Mouse (Mus musculus): ENCODE data around the gene Dnajb7. TPM values are rescaled to one million over a fixed set of nuclear protein-coding genes. Genes with fewer than 3 reads are reported as not detected.

Dnajb7 gene
- not detected for total RNA-seq (2023)

DNA sequence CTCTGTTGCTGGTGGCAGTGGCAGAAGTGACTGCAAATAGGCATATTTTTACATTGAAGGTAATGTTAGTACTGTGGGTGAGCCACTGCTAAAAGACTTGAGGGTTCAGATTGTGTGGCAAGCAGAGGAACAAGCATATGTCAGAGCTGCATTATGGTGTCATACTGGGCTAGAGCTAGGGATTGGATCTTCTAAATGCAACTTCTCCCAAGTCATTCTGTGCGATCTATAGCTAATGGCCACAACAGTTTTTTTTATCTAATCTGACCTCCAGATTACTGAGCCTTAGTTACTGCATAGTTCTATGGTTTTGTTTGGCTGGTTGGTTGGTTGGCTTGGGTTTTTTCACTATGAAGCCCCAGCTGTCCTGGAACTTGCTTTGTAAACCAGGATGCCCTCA, at the start of gene Dnajb7:
Gene Dnajb7 (minus strand): TSS at position 101 of the 400 bp plus-strand sequence.

DNA sequence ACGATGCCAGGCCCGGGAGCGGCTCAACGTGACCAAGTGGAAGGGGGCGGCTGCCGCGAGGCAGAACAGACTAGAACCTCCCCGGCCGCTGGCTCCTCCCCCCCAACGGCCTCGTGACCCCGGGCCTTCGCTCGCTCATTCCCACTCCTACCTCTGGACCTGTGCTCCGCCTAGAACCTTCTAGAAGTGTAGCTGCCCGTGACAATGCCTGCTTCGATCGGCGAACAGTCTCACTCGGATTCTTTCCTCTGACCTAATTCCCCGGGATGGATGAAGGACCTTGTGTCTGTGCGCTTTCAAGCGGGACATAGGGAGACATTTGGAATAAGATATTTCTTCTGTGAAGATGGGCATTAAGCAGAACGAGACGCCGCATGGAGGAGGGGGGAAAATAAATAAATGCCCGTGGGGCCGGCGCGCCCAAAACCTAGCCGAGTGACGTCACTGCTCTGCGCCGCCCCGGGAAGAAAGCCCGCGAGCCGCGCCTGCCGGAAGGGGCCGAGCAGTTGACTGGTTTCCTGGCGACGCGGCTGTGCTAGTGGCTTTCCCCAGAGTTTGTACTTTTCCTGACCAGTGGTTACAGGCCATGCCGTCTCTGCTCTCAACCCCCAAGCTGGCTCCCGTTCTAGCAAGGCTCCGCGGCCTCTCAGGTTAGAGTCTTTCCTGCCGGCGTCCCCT, 8.3 kb downstream of the Dnajb7 start, which contains the start of the genes St13 and Xpnpep3:
Gene St13 (minus strand): TSS at position 440 of the 678 bp plus-strand sequence.
Gene Xpnpep3 (plus strand): TSS at position 501 of the 678 bp plus-strand sequence.

DNA sequence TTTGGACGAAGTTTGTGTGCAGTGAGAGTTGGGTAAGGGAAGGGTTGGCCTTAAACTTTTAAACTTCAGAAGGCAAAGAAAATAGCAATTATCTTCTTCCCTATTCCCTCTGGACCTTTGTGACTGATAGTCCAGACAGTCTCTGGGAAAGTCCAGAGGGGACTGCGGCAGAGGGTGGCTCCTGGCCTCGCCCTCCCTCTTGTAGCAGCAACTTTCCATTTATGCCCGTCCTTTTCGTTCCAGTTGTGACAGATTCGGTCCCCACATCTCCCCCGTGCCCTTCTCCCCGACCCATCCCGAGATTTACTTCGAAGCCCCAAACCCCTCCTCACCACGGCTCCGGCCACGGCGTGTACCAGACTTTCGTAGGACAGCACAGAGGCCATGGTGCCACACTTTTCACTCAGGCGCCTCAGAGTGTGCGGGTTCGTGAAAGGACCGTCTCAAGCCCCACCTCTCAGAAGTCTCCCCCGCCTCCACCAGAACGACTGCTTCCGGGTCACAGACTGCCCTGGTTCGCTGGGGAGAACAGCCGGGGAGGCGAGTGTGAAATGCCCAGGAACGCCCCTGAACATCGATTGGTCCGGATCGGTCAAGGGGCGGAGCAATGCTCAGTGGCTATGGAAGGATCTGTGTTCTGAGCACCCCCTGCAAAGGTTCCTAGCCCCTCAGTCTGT, 47.6 kb downstream of the Dnajb7 start, which contains the start of gene Slc25a17:
Gene Slc25a17 (minus strand): TSS at position 468 of the 677 bp plus-strand sequence.

Other genes with a start within 250 kb of the Dnajb7 start
- gene Mrtfa, start 217.5 kb downstream of the Dnajb7 start, total RNA-seq (2023): 100 to 1,000 TPM; 178 to 194 TPM
- not detected for gene Mchr1, start 172.8 kb downstream of the Dnajb7 start, total RNA-seq (2023)
- 10 to 100 TPM; 32.9 to 33.0 TPM for gene Slc25a17, start 47.5 kb downstream of the Dnajb7 start, total RNA-seq (2023)
- 10 to 100 TPM; 86.6 to 93.7 TPM for gene St13, start 8.2 kb downstream of the Dnajb7 start, total RNA-seq (2023)
- 10 to 100 TPM; 12.3 to 13.3 TPM for gene Xpnpep3, start 8.2 kb downstream of the Dnajb7 start, total RNA-seq (2023)
- gene Rbx1, start 58.0 kb upstream of the Dnajb7 start, total RNA-seq (2023): 10 to 100 TPM; 75.0 to 77.8 TPM
- 100 to 1,000 TPM; 174 to 196 TPM for gene Ep300, start 177.1 kb upstream of the Dnajb7 start, total RNA-seq (2023)